In genomic region chr2:27515341-27516166, GRCm38 (mm10) we compare ENCODE assay signal across 8 mouse cellular contexts. TPM values are rescaled to one million over a fixed set of nuclear protein-coding genes. Genes with fewer than 3 reads are reported as not detected.
A peak's percentile ranks its signal among the peaks of the same experiment; 100 is the strongest.
DNase-seq lines count a peak whose midpoint lies in the region; ATAC-seq and TF ChIP-seq lines count a peak whose summit lies in the region.

No protein-coding gene starts in this region.

- TF ChIP-seq CTCF in E14TG2a.4 (conservative IDR thresholded peaks at IDR 0.05; ENCODE audit: low read length) = no peak
- peak; percentile 10; the same call in 1 of the 2 replicates for TF ChIP-seq CTCF in liver, embryonic 14.5 days (IDR thresholded peaks at IDR 0.05; ENCODE audit: low read depth)

- H3K4me2 ChIP-seq in heart, embryonic 14.5 days (ENCODE audit: low read length) = peak overlapping the region; percentile 88
- H3K4me2 ChIP-seq in liver, embryonic 14.5 days (ENCODE audit: low read depth) = peak overlapping the region; percentile 98

- peaks cover 22% of the 10 kb centered on the region for H3K36me3 ChIP-seq in heart, embryonic 14.5 days (ENCODE audit: control insufficient read depth, insufficient read depth, low read length)
- H3K36me3 ChIP-seq in E14TG2a.4 (ENCODE audit: insufficient read depth, low read length) = peaks cover 44% of the 10 kb centered on the region
- peaks cover 15% of the 10 kb centered on the region for H3K36me3 ChIP-seq in liver, embryonic 14.5 days (replicated peaks; ENCODE audit: control insufficient read depth, insufficient read depth, low read depth)

- ATAC-seq in heart, embryonic 14.5 days (ENCODE audit: insufficient number of reproducible peaks, insufficient read depth, low FRiP score, low read depth) = peak; percentile 46; the same call in 1 of the 2 replicates
- ATAC-seq in liver, embryonic 14.5 days (ENCODE audit: insufficient read depth) = peak; percentile 42; the same call in 1 of the 2 replicates

- no peaks in the 10 kb centered on the region for H3K9me3 ChIP-seq in heart, embryonic 14.5 days (ENCODE audit: control insufficient read depth, low read length)
- 0 out of 2 replicates have a peak, but pooled peaks cover 4% of the 10 kb centered on the region for H3K9me3 ChIP-seq in E14TG2a.4 (ENCODE audit: low read length)
- no peaks in the 10 kb centered on the region; the same call in 1 of the 2 replicates for H3K9me3 ChIP-seq in liver, embryonic 14.5 days (ENCODE audit: control insufficient read depth, low read length)

- no peak for DNase-seq in heart, adult 11 months
- DNase-seq in embryo, embryonic 9.5 days (ENCODE audit: extremely low spot score) = peak; percentile 12
- peak; percentile 58 for DNase-seq in induced T-regulatory cell, adult 2 months (ENCODE audit: low read depth)
- DNase-seq in liver, embryonic 14.5 days (ENCODE audit: low read depth in 3 of 3, low spot score in 3 of 3) = no peak
- peak; percentile 38 for DNase-seq in thymus, postnatal 0 days (ENCODE audit: low spot score)
- no peak for DNase-seq in layer of hippocampus, adult 8-10 months (ENCODE audit: low spot score in 2 of 2)

- WGBS in heart, embryonic 14.5 days = 3% methylated on average over 40 of the region's 40 CpGs
- WGBS in liver, embryonic 14.5 days (ENCODE audit: insufficient replicate concordance) = under 1% methylated on average over 40 of the region's 40 CpGs

- peaks cover 11 to 27% of the 10 kb centered on the region in 2 experiments for H3K4me1 ChIP-seq in heart, embryonic 14.5 days (ENCODE audit: control insufficient read depth in 2 of 2, insufficient read depth in 2 of 2, low read length in 2 of 2)
- H3K4me1 ChIP-seq in E14TG2a.4 (replicated peaks; ENCODE audit: low read depth, low read length) = peaks cover 72% of the 10 kb centered on the region
- H3K4me1 ChIP-seq in liver, embryonic 14.5 days (replicated peaks; ENCODE audit: control insufficient read depth in 2 of 2, insufficient read depth in 2 of 2, low read length in 1 of 2) = peaks cover 17 to 28% of the 10 kb centered on the region in 2 experiments

- no peaks in the 10 kb centered on the region for H3K27me3 ChIP-seq in heart, embryonic 14.5 days (ENCODE audit: control insufficient read depth, insufficient read depth, low read length)
- H3K27me3 ChIP-seq in E14TG2a.4 (ENCODE audit: insufficient read depth, low read length) = no peaks in the 10 kb centered on the region
- H3K27me3 ChIP-seq in liver, embryonic 14.5 days (ENCODE audit: control insufficient read depth, insufficient read depth, low read length) = no peaks in the 10 kb centered on the region

- no peak for TF ChIP-seq EP300 in liver, embryonic 14.5 days (IDR thresholded peaks at IDR 0.05; ENCODE audit: low read depth)

- H3K27ac ChIP-seq in heart, embryonic 14.5 days (replicated peaks in 1 of 2; ENCODE audit: control insufficient read depth in 1 of 2, insufficient read depth in 1 of 2, low read depth in 2 of 2, low read length in 2 of 2) = peak overlapping the region; percentile 8 to 75; a peak in 2 of 4 replicates
- H3K27ac ChIP-seq in liver, embryonic 14.5 days = peak overlapping the region; percentile 57; the same call in 1 of the 2 replicates

- peak overlapping the region; percentile 79 to 91 for H3K4me3 ChIP-seq in heart, embryonic 14.5 days (ENCODE audit: control insufficient read depth in 1 of 2, insufficient read depth in 1 of 2, low read depth in 1 of 2, low read length in 2 of 2)
- H3K4me3 ChIP-seq in E14TG2a.4 (replicated peaks; ENCODE audit: low read length) = peak overlapping the region; percentile 99
- H3K4me3 ChIP-seq in liver, embryonic 14.5 days (ENCODE audit: insufficient read depth in 1 of 2, low read depth in 2 of 2, low read length in 2 of 2) = peak overlapping the region; percentile 88 to 98

- peak overlapping the region; percentile 88 for H3K9ac ChIP-seq in heart, embryonic 14.5 days (ENCODE audit: low read length)
- H3K9ac ChIP-seq in liver, embryonic 14.5 days (replicated peaks) = peak overlapping the region; percentile 79

RNA-seq across cellular contexts. Expression of gene Wdr5, which starts 0.6 kb away (rescaled TPM):
- 29.5 and 30.2 TPM in 2 replicates for polyA plus RNA-seq in heart, embryonic 14.5 days (2014; fragmentation: Nextera tagmentation; extraction: Ambion mirVana)
- polyA plus RNA-seq in liver, embryonic 14.5 days (2012; rRNA removed) = 19.7 and 24.4 TPM in 2 replicates
- 23.6 and 27.4 TPM in 2 replicates for polyA plus RNA-seq in liver, embryonic 14.5 days (2014; fragmentation: Nextera tagmentation; extraction: Ambion mirVana)
- polyA plus RNA-seq in thymus, postnatal 0 days (2015; fragmentation: Nextera tagmentation; extraction: Ambion mirVana) = 41.7 and 42.7 TPM in 2 replicates
- 10 to 100 TPM; 25.7 to 29.8 (median 27.9) TPM for total RNA-seq in layer of hippocampus, adult 8-10 months (2022)

RNA-seq across cellular contexts. Expression of gene Brd3, which starts 8.1 kb away (rescaled TPM):
- 70.8 and 74.8 TPM in 2 replicates for polyA plus RNA-seq in heart, embryonic 14.5 days (2014; fragmentation: Nextera tagmentation; extraction: Ambion mirVana)
- polyA plus RNA-seq in liver, embryonic 14.5 days (2012; rRNA removed) = 7.4 and 9.5 TPM in 2 replicates
- polyA plus RNA-seq in liver, embryonic 14.5 days (2014; fragmentation: Nextera tagmentation; extraction: Ambion mirVana) = 24.4 and 27.2 TPM in 2 replicates
- 68.8 and 74.8 TPM in 2 replicates for polyA plus RNA-seq in thymus, postnatal 0 days (2015; fragmentation: Nextera tagmentation; extraction: Ambion mirVana)
- 10 to 100 TPM; 40.6 to 47.9 (median 46.6) TPM for total RNA-seq in layer of hippocampus, adult 8-10 months (2022)

Comparison
In these comparisons a context has a peak if more than half of its experiments do, and no peak if none do; other contexts are left out.
1. DNase-seq: peak in embryo, embryonic 9.5 days (single experiment), induced T-regulatory cell, adult 2 months (single experiment) and thymus, postnatal 0 days (single experiment); none in heart, adult 11 months (single experiment), liver, embryonic 14.5 days (0 of 3) and layer of hippocampus, adult 8-10 months (0 of 2).
2. Peak in every context shown above with its lines, with median percentiles within 50 percentile points of each other: H3K4me3 ChIP-seq.